Mouse (Mus musculus) myocyte (in vitro differentiated cells): Measurements from ENCODE around the gene Heg1. TPM values are rescaled to one million over a fixed set of nuclear protein-coding genes. Genes with fewer than 3 reads are reported as not detected.

ENCODE experiments used
- H3K27me3 ChIP-seq: one replicate; pipeline ENCODE4 v1.6.1; 2011; ENCODE audit not compliant: control insufficient read depth, insufficient read depth, insufficient read length
- H3K36me3 ChIP-seq: one replicate; pipeline ENCODE4 v1.6.1; 2011; ENCODE audit not compliant: control insufficient read depth, insufficient read depth
- H3K4me2 ChIP-seq: one replicate; pipeline ENCODE4 v1.6.1; 2011; ENCODE audit warnings: low read depth, control low read depth
- H3K4me3 ChIP-seq: one replicate; pipeline ENCODE4 v1.5.1; 2011; ENCODE audit warnings: mild to moderate bottlenecking, control low read depth, moderate library complexity
- H3K79me2 ChIP-seq: one replicate; pipeline ENCODE4 v1.6.1; 2011; ENCODE audit not compliant: control insufficient read depth, insufficient read depth
- H3ac ChIP-seq: one replicate; pipeline ENCODE4 v1.6.1; 2011; ENCODE audit not compliant: control insufficient read depth, insufficient read length
- CEBPB ChIP-seq: IDR thresholded peaks from 2 replicates; pipeline ENCODE4 v1.6.1; 2011; ENCODE audit warnings: mild to moderate bottlenecking, moderate library complexity; ENCODE audit not compliant: poor library complexity, insufficient read depth, severe bottlenecking
- E2F4 ChIP-seq: IDR thresholded peaks from one replicate; pipeline ENCODE4 v1.6.1; 2011; ENCODE audit warnings: mild to moderate bottlenecking, control low read depth, moderate library complexity; ENCODE audit not compliant: insufficient read depth
- MAX ChIP-seq: IDR thresholded peaks from one replicate; pipeline ENCODE4 v1.6.1; 2011; ENCODE audit warnings: low read depth, mild to moderate bottlenecking, control low read depth
- MYOD1 ChIP-seq, 3 experiments: IDR thresholded peaks; one replicate each; pipeline ENCODE4 v1.6.1; 2011; ENCODE audit warnings: control low read depth in 2 of 3, low read depth in 2 of 3, mild to moderate bottlenecking in 2 of 3, moderate library complexity in 1 of 3; ENCODE audit not compliant: insufficient read length in 2 of 3, control insufficient read depth in 1 of 3
- MYOG ChIP-seq, 3 experiments: IDR thresholded peaks; one replicate each; pipeline ENCODE4 v1.6.1; 2011; ENCODE audit warnings: control low read depth in 2 of 3, low read depth in 2 of 3, mild to moderate bottlenecking in 2 of 3; ENCODE audit not compliant: insufficient read length in 2 of 3, control insufficient read depth in 1 of 3, insufficient read depth in 1 of 3
- POLR2A ChIP-seq: IDR thresholded peaks from one replicate; pipeline ENCODE4 v1.6.1; 2011; ENCODE audit warnings: low read depth, mild to moderate bottlenecking, control low read depth, moderate library complexity; ENCODE audit not compliant: insufficient read length
- POLR2AphosphoS2 ChIP-seq: IDR thresholded peaks from one replicate; pipeline ENCODE4 v1.6.1; 2011; ENCODE audit warnings: low read depth, control low read depth; ENCODE audit not compliant: insufficient read length
- REST ChIP-seq: IDR thresholded peaks from one replicate; pipeline ENCODE4 v1.6.1; 2011; ENCODE audit warnings: mild to moderate bottlenecking, control low read depth, moderate library complexity; ENCODE audit not compliant: insufficient read depth, insufficient read length
- SRF ChIP-seq: IDR thresholded peaks from one replicate; pipeline ENCODE4 v1.6.1; 2011; ENCODE audit warnings: low read depth; ENCODE audit not compliant: control insufficient read depth, insufficient read length
- TCF12 ChIP-seq: IDR thresholded peaks from one replicate; pipeline ENCODE4 v1.6.1; 2011; ENCODE audit warnings: mild to moderate bottlenecking, control low read depth; ENCODE audit not compliant: poor library complexity, insufficient read depth, severe bottlenecking
- TCF3 ChIP-seq: IDR thresholded peaks from one replicate; pipeline ENCODE4 v1.6.1; 2011; ENCODE audit warnings: low read depth, control low read depth; ENCODE audit not compliant: insufficient read length
- USF1 ChIP-seq: IDR thresholded peaks from one replicate; pipeline ENCODE4 v1.6.1; 2011; ENCODE audit warnings: low read depth, mild to moderate bottlenecking, control low read depth, moderate library complexity
- polyA plus RNA-seq: library from polyadenylated mRNA; unstranded; fragments of >200 nt; fragmentation: generic; extraction: Trizol; gene quantifications from one replicate; pipeline ENCODE4 v1.2.1, GENCODE M21; 2012; ENCODE audit warnings: missing spikeins

Gene Heg1
- polyA plus RNA-seq, 1 experiment, result 28.3 TPM

DNA sequence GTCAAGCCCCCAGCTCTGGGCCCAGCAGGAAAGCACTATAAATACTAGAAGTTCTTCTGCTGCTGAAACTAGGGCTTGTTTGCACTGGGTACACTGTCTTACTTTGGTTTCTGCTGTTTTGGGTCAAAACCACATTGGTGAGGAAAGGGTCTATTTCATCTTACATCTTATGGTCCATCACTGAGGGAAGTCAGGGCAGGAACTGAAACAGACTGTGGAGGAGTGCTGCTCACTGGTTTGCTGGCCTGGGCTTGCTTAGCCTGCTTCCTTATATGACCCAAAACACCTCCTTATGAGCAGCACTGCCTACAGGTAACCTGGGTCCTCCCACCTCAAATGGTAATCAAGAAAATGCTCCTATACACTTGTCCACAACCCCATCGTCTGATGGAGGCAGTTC lies 9.4 kb downstream of the Heg1 start:
- Histone ChIP-seq H3K36me3 (peaks cover 4% of the 10 kb centered on the region), H3K4me3 (no peak overlapping the region), H3K4me2 (no peak overlapping the region), H3K27me3 (no peaks in the 10 kb centered on the region), H3ac (no peak overlapping the region), H3K79me2 (peaks cover 66% of the 10 kb centered on the region)
- TF ChIP-seq CEBPB (no peak), REST (no peak)

DNA sequence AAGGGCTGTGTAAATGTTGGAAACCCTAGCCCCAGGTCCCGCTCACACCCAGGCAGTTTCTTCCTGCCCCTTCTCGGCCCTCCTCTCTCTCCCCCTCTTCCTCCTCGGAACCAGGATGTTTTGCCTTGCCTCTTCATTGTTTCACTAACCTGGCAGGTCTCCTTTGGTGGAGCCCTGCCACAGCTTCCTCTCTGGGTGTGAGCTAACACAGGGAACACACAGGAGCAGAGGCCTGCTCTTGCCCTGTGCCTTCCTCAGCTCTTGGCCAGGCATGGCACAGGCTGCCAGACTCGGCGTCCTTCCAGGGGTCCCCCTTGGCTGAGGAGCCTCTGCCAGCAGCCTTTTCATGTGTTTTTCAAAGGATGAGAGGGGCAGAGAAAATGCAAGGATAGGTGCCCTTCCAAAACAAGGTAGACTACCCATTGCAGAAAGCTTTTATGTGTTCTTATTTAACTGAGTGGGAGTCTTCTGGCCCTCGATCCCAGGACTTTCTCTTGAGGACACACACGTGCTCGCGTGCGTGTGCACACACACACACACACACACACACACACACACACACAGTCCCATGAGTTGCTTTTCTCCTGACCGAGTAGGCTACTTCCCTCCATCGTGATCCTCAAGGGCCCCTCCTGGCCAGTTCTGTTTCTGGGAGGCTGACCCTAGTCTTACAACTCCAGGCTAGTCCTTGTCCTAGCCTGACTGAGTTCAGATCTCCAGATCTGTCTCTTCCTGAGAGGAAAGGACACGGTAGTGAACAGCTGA lies 12.8 kb downstream of the Heg1 start:
- Histone ChIP-seq H3K4me3 (no peak overlapping the region), H3K79me2 (peaks cover 39% of the 10 kb centered on the region), H3ac (no peak overlapping the region), H3K36me3 (peaks cover 4% of the 10 kb centered on the region), H3K27me3 (no peaks in the 10 kb centered on the region), H3K4me2 (no peak overlapping the region)
- TF ChIP-seq POLR2A (no peak), TCF3 (no peak)

DNA sequence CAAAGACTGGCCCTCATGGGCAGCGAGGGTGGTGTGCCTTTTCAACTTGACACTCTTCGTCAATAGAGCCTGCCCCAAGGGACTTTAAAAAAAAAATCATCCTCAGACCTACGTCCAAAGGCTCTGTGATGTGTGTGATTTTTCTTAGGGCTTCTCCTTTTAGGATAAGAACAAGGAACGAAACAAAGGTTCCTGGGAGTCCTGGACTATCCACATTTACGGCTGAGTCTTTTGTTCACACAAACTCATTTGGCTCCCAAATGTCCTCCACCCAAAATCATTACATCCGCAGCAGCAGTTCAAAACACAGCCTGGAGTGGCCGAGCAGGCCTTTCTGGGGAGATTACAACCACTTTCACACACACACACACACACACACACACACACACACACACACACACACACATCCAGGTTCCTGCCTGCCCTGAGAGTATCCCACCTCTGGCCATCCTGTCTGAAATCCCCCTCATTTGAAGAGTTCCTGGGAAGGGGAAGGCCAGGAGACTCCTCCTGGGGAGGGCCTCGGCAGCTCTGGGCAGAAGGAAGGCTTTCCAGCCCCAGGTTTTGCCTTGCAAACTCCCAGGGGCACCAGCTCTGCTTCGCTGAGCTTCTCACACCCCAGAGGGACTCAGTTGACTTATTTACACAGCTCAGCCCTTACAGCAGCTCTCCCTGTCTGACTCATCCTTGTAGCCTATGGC lies 13.6 kb downstream of the Heg1 start:
- H3ac ChIP-seq, result no peak overlapping the region

DNA sequence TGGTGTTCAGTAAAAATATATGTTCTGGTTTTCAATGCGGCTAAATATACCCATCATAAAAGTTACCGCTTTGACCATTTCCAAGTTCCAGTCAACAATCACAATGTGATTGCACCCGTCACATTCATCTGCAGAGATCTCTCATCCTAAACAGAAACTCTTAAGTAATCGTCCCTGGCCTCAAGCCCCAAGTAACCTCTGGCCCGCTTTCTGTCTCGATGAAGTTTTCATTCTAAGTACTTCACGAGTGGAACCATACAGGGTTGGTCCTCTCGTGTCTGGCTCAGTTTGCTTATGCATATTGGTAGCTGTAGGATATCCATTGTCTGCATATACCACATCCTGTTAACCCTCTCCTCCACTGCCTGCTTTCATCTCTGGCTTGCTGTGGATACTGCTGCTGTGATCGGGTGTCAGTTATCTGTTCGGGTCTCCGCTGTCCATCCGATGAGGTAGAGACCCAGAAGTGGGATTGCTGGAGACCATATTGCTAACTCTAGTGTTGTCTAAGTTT lies 14.2 kb downstream of the Heg1 start:
- H3K4me2 ChIP-seq, result no peak overlapping the region
- no peak overlapping the region for H3K4me3 ChIP-seq
- TF ChIP-seq REST (no peak), TCF12 (no peak), SRF (no peak), E2F4 (no peak), MYOG (IDR thresholded peaks at IDR 0.05; ENCODE audit: control insufficient read depth in 1 of 3, insufficient read depth in 1 of 3, insufficient read length in 2 of 3, low read depth in 2 of 3) (no peak)
- H3K27me3 ChIP-seq, result no peaks in the 10 kb centered on the region
- H3ac ChIP-seq, result no peak overlapping the region
- H3K36me3 ChIP-seq, result peaks cover 4% of the 10 kb centered on the region
- H3K79me2 ChIP-seq, result peaks cover 32% of the 10 kb centered on the region

More for the DNA sequence above, 13.6 kb downstream of the Heg1 start:
- Histone ChIP-seq H3K4me2 (no peak overlapping the region), H3K4me3 (no peak overlapping the region), H3K36me3 (peaks cover 4% of the 10 kb centered on the region), H3K27me3 (no peaks in the 10 kb centered on the region), H3K79me2 (peaks cover 32% of the 10 kb centered on the region)
- TF ChIP-seq MYOD1 (IDR thresholded peaks at IDR 0.05; ENCODE audit: control insufficient read depth in 1 of 3, insufficient read length in 2 of 3, low read depth in 2 of 3) (peak in 1 of 3 experiments; percentile 18), REST (no peak)

DNA sequence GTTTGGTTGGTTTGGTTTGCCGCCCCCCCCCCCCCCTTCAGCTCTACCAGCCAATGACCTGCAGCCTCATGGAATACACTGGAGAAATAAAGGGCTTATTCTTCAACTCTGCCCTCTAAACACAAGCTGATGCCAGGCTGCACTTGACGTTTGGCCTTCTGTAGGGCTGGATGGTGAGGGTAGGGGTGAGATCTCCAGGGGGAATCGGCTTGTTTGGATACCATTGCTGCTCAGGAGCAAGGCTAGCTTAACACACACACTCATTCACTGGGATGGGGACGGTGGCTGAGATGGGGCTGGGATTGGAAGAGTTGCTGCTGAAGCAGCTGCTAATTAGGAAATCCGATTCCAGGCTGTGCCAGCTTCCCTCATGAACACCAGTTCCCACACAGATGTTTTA lies 16.4 kb downstream of the Heg1 start:
- H3K4me3 ChIP-seq, result no peak overlapping the region
- no peak overlapping the region for H3ac ChIP-seq
- H3K79me2 ChIP-seq, result peaks cover 40% of the 10 kb centered on the region
- H3K4me2 ChIP-seq, result no peak overlapping the region
- no peaks in the 10 kb centered on the region for H3K27me3 ChIP-seq
- peaks cover 7% of the 10 kb centered on the region for H3K36me3 ChIP-seq
- TF ChIP-seq CEBPB, result no peak
- TF ChIP-seq MYOG (IDR thresholded peaks at IDR 0.05; ENCODE audit: control insufficient read depth in 1 of 3, insufficient read depth in 1 of 3, insufficient read length in 2 of 3, low read depth in 2 of 3), result no peak
- TF ChIP-seq REST, result no peak
- TF ChIP-seq E2F4, result no peak
- TF ChIP-seq TCF3, result no peak
- TF ChIP-seq MAX, result no peak
- TF ChIP-seq TCF12, result no peak
- no peak for TF ChIP-seq POLR2AphosphoS2
- no peak for TF ChIP-seq MYOD1 (IDR thresholded peaks at IDR 0.05; ENCODE audit: control insufficient read depth in 1 of 3, insufficient read length in 2 of 3, low read depth in 2 of 3)
- no peak for TF ChIP-seq SRF
- no peak for TF ChIP-seq USF1
- TF ChIP-seq POLR2A, result no peak
